Mouse (Mus musculus): ENCODE data around the gene Fbxw4. TPM values are rescaled to one million over a fixed set of nuclear protein-coding genes. Genes with fewer than 3 reads are reported as not detected.
"Not testable (repeated sequence)": the region's sequence is repeated elsewhere in the genome, so short reads cannot be mapped to it uniquely, and the experiment has no call there.

Fbxw4 gene
- total RNA-seq, 2 experiments from 2014 or later = 29.7 to 30.4 TPM

DNA sequence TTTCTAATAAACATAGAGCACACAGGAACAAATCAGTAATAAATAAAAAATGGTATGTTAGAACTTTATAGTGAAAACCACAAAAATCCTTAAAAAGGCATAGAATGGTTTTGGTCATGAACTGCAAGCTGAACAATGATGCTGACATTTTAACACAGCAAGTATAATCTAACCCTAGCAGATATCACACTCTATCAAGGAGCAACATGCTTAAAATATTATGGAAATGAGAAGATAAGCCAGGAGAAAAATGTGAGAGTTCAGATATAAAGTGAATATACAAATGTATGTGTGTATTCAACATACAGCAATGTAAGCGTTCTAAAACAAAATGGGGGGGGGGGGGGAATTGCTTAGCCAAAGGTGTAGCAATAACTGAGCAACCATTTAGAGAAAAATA, 2.3 kb downstream of the Fbxw4 start:
- DNase-seq (ENCODE audit: low spot score) = no peak
- intact Hi-C loops (cut with DNase I) = loop anchor here (2.0 kb wide), 1 partner anchor 89 kb away; no protein-coding TSS in a partner anchor

DNA sequence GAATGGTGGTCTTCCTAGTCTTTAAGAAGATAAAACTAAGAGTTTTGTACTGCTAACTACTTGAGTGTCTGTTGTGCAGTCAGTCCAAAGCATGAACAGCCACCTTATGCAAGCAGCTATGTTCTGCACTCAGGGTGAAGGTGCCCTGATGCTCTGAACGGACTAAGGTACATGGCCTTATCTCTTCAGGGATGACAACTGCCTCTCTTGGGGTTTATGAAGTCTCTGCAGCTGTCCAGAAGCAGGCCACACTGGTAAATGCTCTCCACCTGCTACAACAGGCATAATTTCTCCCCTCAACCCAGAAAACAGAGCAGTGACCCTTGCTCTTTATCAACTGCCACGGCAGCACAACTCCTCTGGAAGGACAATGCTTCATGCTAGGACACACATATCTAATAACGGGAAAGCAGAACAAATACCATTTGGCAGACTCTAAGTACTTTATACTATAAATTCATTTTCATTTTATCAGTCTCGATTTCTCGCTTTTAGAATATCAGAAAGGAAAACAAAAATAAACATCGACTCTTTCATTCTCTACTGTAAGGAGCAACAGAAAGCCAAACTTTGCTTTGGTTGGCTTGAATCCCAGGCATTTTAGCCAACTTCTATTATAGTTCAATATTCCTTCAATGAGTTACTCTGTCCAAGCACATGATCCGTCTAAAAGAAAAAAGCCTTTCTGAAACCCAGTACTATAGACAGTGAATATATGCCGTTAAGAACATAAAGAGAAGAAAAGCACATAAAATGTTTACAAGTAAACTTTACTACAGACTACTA, 3.1 kb downstream of the Fbxw4 start:
- intact Hi-C loops (cut with DNase I) = no loop called here
- no peak for DNase-seq (ENCODE audit: low spot score)

DNA sequence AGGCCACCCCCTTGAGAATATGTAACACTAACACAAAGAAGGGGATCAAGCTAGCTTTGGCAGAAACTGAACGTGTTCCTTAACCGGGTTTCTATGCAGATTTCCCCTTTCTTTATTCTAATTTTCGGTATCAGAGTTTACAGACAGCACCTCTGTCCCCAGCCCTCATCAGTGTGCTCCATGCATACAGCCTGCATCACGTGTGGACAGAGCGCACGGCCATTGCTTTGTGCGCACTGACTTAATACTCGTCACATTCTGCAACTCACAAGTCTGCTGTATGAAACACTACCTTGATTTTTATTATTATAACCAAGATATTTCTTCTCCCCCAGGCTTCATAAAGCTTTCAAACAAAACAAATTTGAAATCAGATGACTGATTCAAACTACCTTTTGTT, 4.2 kb downstream of the Fbxw4 start:
- DNase-seq (ENCODE audit: low spot score) = no peak

GRCm38 (mm10) chr19:45653986-45654385, 6.1 kb downstream of the Fbxw4 start:
- intact Hi-C loops (cut with DNase I) = no loop called here
- DNase-seq (ENCODE audit: low spot score) = no peak

More for the DNA sequence above, 4.2 kb downstream of the Fbxw4 start:
- intact Hi-C loops (cut with DNase I) = no loop called here

GRCm38 (mm10) chr19:45652286-45652988, 7.7 kb downstream of the Fbxw4 start:
- intact Hi-C loops (cut with DNase I) = no loop called here
- no peak for DNase-seq (ENCODE audit: low spot score)

DNA sequence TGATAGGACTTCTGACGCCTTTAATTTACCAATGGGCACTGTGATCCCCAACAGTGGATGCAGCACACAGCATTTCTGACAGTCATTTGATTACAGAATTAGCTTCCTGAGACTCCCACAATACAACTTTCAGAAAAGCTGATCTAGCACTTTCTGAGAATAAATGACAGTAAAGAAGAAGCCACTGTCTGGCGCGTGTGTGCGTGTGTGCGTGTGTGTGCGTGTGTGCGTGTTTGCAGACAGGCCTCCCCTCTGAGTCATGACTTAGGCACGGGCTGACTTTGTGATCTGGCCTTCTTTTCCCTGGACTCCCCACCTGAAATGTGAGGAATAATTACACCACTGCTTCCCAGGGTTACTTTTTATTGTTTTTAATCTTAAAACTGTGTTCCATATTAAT, 8.6 kb downstream of the Fbxw4 start:
- intact Hi-C loops (cut with DNase I) = no loop called here
- DNase-seq (ENCODE audit: low spot score) = no peak

GRCm38 (mm10) chr19:45649776-45650175, 10.3 kb downstream of the Fbxw4 start:
- intact Hi-C loops (cut with DNase I) = no loop called here
- no peak for DNase-seq (ENCODE audit: low spot score)

GRCm38 (mm10) chr19:45648469-45648868, 11.6 kb downstream of the Fbxw4 start:
- intact Hi-C loops (cut with DNase I); DNase-seq (ENCODE audit: low spot score): not testable (repeated sequence)

DNA sequence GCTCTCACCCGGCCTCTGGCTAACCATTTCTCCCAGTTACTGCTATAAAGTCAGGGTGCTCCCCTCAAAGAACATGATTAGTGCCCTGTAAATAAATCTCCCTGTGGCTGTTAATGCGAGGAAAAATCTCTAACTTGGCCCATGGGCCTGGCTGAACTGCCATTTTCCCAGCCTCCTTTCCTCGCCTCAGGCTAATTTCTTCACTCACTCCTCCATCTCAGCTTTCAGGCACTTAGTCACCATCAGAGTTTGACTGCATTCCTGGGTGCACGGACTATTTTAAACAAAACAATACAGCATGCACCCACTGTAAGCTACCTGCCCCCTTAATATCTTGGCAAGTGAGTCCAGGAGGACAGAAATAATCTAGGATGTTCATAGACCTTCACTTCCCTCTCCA, 13.2 kb downstream of the Fbxw4 start:
- intact Hi-C loops (cut with DNase I) = no loop called here
- no peak for DNase-seq (ENCODE audit: low spot score)

DNA sequence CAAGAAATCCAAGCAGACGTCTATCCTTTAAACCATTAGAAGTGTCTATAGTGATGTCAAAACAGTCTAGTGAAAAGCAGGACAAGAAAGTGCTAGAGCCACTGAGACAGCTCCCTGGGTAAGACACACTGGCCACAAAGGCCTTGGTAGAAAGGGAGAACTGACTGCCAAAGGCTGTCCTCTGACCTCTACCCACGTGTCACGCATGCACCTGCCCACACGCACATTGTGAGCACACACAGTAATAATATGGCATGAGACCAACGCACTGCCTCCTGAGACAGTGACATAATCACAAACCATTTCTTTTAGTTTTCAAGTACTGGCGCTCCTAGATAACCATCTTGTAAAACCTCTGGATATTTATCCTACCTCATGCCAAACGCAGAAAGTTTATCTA, 19.4 kb downstream of the Fbxw4 start:
- intact Hi-C loops (cut with DNase I) = no loop called here

DNA sequence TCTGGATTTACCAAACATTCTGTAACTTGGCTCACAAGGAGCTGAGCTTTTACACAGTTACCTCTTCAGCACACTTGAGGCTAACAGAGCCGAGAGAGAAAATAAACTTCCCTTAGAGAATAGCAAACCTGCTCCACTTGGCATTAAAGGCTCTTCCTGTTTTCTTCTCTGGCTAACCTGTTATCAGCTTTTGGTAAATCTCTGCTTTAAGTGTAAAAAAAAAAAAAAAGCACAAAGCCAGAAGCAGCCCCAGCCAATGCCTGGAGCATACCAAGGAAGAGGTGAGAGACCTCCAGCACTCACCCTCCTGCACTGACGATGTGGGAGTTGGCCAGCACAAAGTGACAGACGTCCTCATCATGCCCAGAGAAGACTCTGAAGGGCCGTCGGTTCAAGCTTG, 24.2 kb downstream of the Fbxw4 start:
- intact Hi-C loops (cut with DNase I) = no loop called here
- no peak for DNase-seq (ENCODE audit: low spot score)

More for the DNA sequence above, 19.4 kb downstream of the Fbxw4 start:
- no peak for DNase-seq (ENCODE audit: low spot score)

- intact Hi-C loops (cut with DNase I) = no loop called here
- no peak for DNase-seq (ENCODE audit: low spot score)
Observed at GRCm38 (mm10) chr19:45631584-45631983, 28.5 kb downstream of the Fbxw4 start.

GRCm38 (mm10) chr19:45630953-45631352, 29.2 kb downstream of the Fbxw4 start:
- DNase-seq (ENCODE audit: low spot score) = no peak
- intact Hi-C loops (cut with DNase I) = no loop called here

GRCm38 (mm10) chr19:45629219-45629618, 30.9 kb downstream of the Fbxw4 start:
- no peak for DNase-seq (ENCODE audit: low spot score)
- intact Hi-C loops (cut with DNase I) = loop anchor here (5.0 kb wide), 1 partner anchor 52 kb away; no protein-coding TSS in a partner anchor

DNA sequence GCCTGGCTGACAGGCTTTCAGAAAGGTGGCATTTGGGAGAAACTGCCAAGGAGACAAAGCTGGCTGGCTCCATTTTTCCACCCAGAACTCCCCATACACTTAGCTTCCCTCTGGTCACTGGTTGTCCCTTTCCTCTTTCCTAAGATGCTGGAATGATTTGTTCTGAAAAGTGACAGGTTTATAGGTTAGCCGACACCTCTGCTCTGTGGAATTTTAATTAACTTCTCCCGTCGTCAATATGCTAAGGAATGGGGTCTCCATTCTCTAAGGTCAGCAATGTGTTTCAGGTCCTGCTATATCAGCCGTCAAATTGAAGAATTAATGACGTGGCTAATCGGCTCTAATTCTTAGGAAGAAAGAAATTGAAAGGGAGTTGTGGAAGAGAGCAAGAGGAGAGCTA, 31.5 kb downstream of the Fbxw4 start:
- intact Hi-C loops (cut with DNase I) = loop anchor here (5.0 kb wide), 1 partner anchor 51 kb away; no protein-coding TSS in a partner anchor
- no peak for DNase-seq (ENCODE audit: low spot score)

DNA sequence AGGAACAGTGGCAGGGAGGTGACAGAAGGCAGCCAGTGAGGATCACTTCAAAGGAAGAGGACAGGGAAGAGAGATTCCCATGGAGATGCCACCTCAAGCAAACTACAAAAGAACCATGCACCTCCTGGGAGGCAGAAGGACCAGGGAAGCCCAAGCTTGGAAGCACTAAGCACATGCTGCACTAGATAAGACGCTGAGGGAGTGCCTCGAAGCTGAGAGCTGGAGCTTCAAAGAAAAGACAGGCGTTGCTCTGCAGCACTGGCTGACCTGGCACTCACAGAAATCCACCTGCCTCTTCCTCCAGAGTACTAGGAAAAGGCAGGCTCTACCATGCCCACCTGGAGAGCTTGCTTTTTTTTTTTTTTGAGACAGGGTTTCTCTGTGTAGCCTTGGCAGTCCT, 33.1 kb downstream of the Fbxw4 start:
- intact Hi-C loops (cut with DNase I) = loop anchor here (5.0 kb wide), 1 partner anchor 50 kb away; no protein-coding TSS in a partner anchor
- no peak for DNase-seq (ENCODE audit: low spot score)

- intact Hi-C loops (cut with DNase I) = no loop called here
- DNase-seq (ENCODE audit: low spot score) = no peak
Observed at GRCm38 (mm10) chr19:45623710-45624109, 36.4 kb downstream of the Fbxw4 start.

DNA sequence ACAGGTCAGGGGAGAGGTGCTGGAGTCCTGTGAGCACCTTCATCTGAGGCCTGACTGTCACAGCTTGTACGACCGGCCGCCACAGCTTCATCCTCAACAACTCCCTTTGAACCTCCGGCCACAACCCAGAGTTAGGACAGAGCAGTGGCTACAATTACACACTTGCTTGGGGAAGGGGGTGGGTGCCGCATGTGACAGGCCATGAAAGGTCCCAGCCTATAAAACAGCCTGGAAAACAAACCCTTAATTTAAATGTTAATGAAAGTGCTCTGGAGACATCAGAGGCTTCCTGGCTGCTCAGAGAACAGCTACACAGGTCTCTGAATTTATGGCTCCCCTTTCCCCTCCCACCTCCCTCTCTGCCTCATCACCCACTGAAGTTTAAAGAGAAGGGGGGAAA, 38.0 kb downstream of the Fbxw4 start:
- intact Hi-C loops (cut with DNase I) = no loop called here
- DNase-seq (ENCODE audit: low spot score) = no peak

GRCm38 (mm10) chr19:45621061-45621460, 39.1 kb downstream of the Fbxw4 start:
- no peak for DNase-seq (ENCODE audit: low spot score)
- intact Hi-C loops (cut with DNase I) = no loop called here

- intact Hi-C loops (cut with DNase I) = no loop called here
- DNase-seq (ENCODE audit: low spot score) = no peak
Observed at GRCm38 (mm10) chr19:45619744-45620501, 40.2 kb downstream of the Fbxw4 start.
